Mouse (Mus musculus): ENCODE results near the gene Tecpr1.

Tecpr1 gene

GRCm38 (mm10) chr5:144169275-144169975, 54.0 kb downstream of the Tecpr1 start:
- DNase-seq (ENCODE audit: extremely low spot score), result no peak

GRCm38 (mm10) chr5:144165756-144166155, 57.7 kb downstream of the Tecpr1 start:
- no peak for DNase-seq (ENCODE audit: extremely low spot score)

GRCm38 (mm10) chr5:144162813-144163517, 60.5 kb downstream of the Tecpr1 start:
- no peak for DNase-seq (ENCODE audit: extremely low spot score)

GRCm38 (mm10) chr5:144162080-144162812, 61.2 kb downstream of the Tecpr1 start:
- no peak for DNase-seq (ENCODE audit: extremely low spot score)

- DNase-seq (ENCODE audit: extremely low spot score), result no peak
Observed at GRCm38 (mm10) chr5:144159137-144159536, 64.3 kb downstream of the Tecpr1 start.

- no peak for DNase-seq (ENCODE audit: extremely low spot score)
Observed at GRCm38 (mm10) chr5:144158604-144159003, 64.8 kb downstream of the Tecpr1 start.

- DNase-seq (ENCODE audit: extremely low spot score), result peak; percentile 66
Observed at GRCm38 (mm10) chr5:144154528-144154927, 68.9 kb downstream of the Tecpr1 start.

- DNase-seq (ENCODE audit: extremely low spot score), result no peak
Observed at GRCm38 (mm10) chr5:144151270-144151669, 72.1 kb downstream of the Tecpr1 start.

- no peak for DNase-seq (ENCODE audit: extremely low spot score)
Observed at GRCm38 (mm10) chr5:144149530-144149929, 73.9 kb downstream of the Tecpr1 start.

GRCm38 (mm10) chr5:144146898-144147297, 76.5 kb downstream of the Tecpr1 start:
- no peak for DNase-seq (ENCODE audit: extremely low spot score)

Data from embryo, embryonic 9.5 days (tissue).